In the genomic region with DNA sequence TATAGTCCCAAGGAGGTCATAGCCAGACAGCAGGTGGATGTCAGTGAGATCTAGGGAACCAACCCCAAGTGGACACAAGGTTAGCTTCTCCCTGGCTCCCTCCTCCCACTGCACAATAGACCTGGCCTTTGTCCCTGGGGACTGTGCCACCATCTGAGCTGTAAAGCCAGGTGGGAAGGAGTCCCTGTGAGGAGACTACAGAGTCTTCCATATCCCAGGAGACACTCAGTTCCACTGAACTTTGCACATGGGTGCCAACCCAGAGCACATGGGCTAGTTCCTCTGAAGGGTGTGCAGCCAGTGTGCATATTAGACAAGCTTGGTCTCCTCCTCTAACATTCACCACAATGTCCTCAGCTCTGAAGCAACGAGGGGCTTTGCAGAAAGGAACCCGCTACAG, we compare ENCODE assay signal across 23 mouse cellular contexts.
"Had no signal": no experiment of that assay in that cellular context is flagged by ENCODE, and none has a peak within 500 bp of the region (broad histone marks: within the 10 kb centered on the region; RNA-seq: fewer than 3 reads in every experiment).

No protein-coding gene starts in this region.

- H3K27me3 ChIP-seq: heart, embryonic 13.5 days; heart, embryonic 15.5 days; hindbrain, embryonic 13.5 days; hindbrain, embryonic 15.5 days; limb, embryonic 13.5 days; limb, embryonic 15.5 days; liver, embryonic 13.5 days; liver, embryonic 15.5 days had no signal

- H3K9ac ChIP-seq: heart, embryonic 13.5 days; heart, embryonic 15.5 days; hindbrain, embryonic 13.5 days; hindbrain, embryonic 15.5 days; limb, embryonic 13.5 days; limb, embryonic 15.5 days; liver, embryonic 13.5 days; liver, embryonic 15.5 days had no signal

- H3K9me3 ChIP-seq: heart, embryonic 13.5 days; heart, embryonic 15.5 days; hindbrain, embryonic 13.5 days; hindbrain, embryonic 15.5 days; limb, embryonic 13.5 days; limb, embryonic 15.5 days; liver, embryonic 13.5 days; liver, embryonic 15.5 days had no signal

- H3K27ac ChIP-seq: heart, adult 2 months; heart, embryonic 13.5 days; heart, embryonic 15.5 days; hindbrain, embryonic 13.5 days; hindbrain, embryonic 15.5 days; hindbrain, postnatal 0 days; layer of hippocampus, adult 2 months; left cerebral cortex, adult 2 months; limb, embryonic 13.5 days; limb, embryonic 15.5 days; liver, embryonic 13.5 days; liver, embryonic 15.5 days had no signal

- H3K4me3 ChIP-seq: heart, adult 2 months; heart, embryonic 13.5 days; heart, embryonic 15.5 days; hindbrain, embryonic 13.5 days; hindbrain, embryonic 15.5 days; layer of hippocampus, adult 2 months; left cerebral cortex, adult 2 months; limb, embryonic 13.5 days; limb, embryonic 15.5 days; liver, embryonic 13.5 days; liver, embryonic 15.5 days had no signal

- H3K4me1 ChIP-seq: heart, embryonic 13.5 days; heart, embryonic 15.5 days; hindbrain, embryonic 13.5 days; hindbrain, embryonic 15.5 days; limb, embryonic 13.5 days; limb, embryonic 15.5 days; liver, embryonic 13.5 days; liver, embryonic 15.5 days had no signal

- DNase-seq: gastrocnemius, postnatal 14 days; gastrocnemius, postnatal 36 days; heart, adult 2 months; heart, postnatal 14 days; heart, postnatal 36 days; kidney, adult 18-20 months; kidney, adult 8-10 months; kidney, postnatal 10 days; kidney, postnatal 25 days; kidney, postnatal 4 days; left cerebral cortex, postnatal 4 days; liver, embryonic 13.5 days had no signal

- ATAC-seq: hindbrain, postnatal 0 days had no signal

- H3K4me2 ChIP-seq: heart, embryonic 11.5 days; heart, embryonic 13.5 days; heart, embryonic 15.5 days; hindbrain, embryonic 13.5 days; hindbrain, embryonic 15.5 days; limb, embryonic 13.5 days; limb, embryonic 15.5 days; liver, embryonic 13.5 days; liver, embryonic 15.5 days had no signal

- H3K36me3 ChIP-seq: heart, embryonic 13.5 days; heart, embryonic 15.5 days; hindbrain, embryonic 13.5 days; hindbrain, embryonic 15.5 days; limb, embryonic 13.5 days; limb, embryonic 15.5 days; liver, embryonic 13.5 days; liver, embryonic 15.5 days had no signal
